Mouse (Mus musculus) embryonic fibroblast, embryonic 13.5 days (primary cell): ENCODE results near the gene Drd1.

Source experiments
- CTCF ChIP-seq: IDR thresholded peaks from 2 replicates; pipeline ENCODE4 v1.5.1; 2011; ENCODE audit warnings: mild to moderate bottlenecking, control low read depth, low read length, moderate library complexity, borderline replicate concordance; ENCODE audit not compliant: insufficient read depth
- POLR2A ChIP-seq: IDR thresholded peaks from 2 replicates; pipeline ENCODE4 v1.6.1; 2011; ENCODE audit warnings: low read depth, mild to moderate bottlenecking, control low read depth, low read length, moderate library complexity

DNA sequence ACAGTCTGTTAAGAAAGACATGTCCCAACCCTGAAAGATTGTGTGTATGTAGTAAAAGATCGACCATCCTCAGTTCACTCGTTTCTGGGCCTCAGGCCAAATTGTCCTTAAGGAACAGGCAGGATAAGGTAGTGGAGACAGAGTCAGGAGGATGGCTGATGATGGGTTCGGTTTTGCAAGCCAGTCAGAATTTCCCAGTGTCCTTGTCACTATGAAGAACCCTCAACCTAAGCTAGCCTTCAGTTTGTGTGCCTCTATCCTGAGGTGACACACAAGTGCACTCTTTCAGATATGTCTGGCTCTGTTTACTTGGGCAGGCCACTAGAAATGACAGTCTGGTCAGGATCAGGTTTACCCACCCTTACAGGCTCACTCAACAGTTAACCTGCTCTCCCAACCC lies 47.8 kb upstream of the Drd1 start:
- TF ChIP-seq POLR2A: no peak
- TF ChIP-seq CTCF: no peak
